Comparison of ENCODE assay signal across 26 mouse cellular contexts in the genomic region with DNA sequence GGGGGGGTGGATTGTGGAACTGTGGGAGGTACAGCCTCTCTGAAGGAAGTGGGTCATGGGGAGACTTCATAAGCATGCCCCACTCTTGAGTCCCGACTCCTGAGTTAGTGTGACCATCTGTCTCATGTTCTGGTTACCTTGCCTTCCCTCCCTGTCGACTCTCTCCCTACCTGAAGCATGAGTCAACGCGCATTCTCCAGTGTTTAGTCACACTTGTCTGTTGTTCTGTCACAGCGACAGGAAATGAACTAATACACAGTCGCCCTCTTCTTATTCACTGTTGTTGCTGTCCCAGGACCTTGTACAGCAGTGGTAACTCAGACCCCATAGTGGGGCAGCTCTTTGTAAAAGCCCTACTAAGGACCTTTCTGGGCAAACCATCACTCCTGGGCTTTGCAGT. TPM values are rescaled to one million over a fixed set of nuclear protein-coding genes. Genes with fewer than 3 reads are reported as not detected.
DNase-seq lines count a peak whose midpoint lies in the region; ATAC-seq lines count a peak whose summit lies in the region.
"Had no signal": no experiment of that assay in that cellular context is flagged by ENCODE, and none has a peak within 500 bp of the region (broad histone marks: within the 10 kb centered on the region; RNA-seq: fewer than 3 reads in every experiment).

No protein-coding gene starts in this region.

- no peak overlapping the region for H3K4me2 ChIP-seq in heart, embryonic 13.5 days
- no peak overlapping the region for H3K4me2 ChIP-seq in heart, embryonic 12.5 days
- H3K4me2 ChIP-seq in forebrain, embryonic 16.5 days (ENCODE audit: low read length) = no peak overlapping the region
- H3K4me2 ChIP-seq: embryonic facial prominence, embryonic 12.5 days; hindbrain, embryonic 15.5 days; intestine, embryonic 15.5 days; limb, embryonic 13.5 days; liver, embryonic 11.5 days; midbrain, embryonic 13.5 days; neural tube, embryonic 13.5 days had no signal

- intact Hi-C loops in left cerebral cortex, postnatal 4 days (cut with DNase I) = no loop called here

- peaks cover 42% of the 10 kb centered on the region for H3K4me1 ChIP-seq in heart, embryonic 13.5 days
- H3K4me1 ChIP-seq in heart, embryonic 12.5 days (replicated peaks) = peaks cover 42% of the 10 kb centered on the region
- H3K4me1 ChIP-seq in forebrain, embryonic 16.5 days (replicated peaks; ENCODE audit: control insufficient read depth, insufficient read depth, low read length) = no peaks in the 10 kb centered on the region

- no peak for ATAC-seq in heart, embryonic 13.5 days (ENCODE audit: extremely low read depth, insufficient number of reproducible peaks, low FRiP score, low TSS enrichment)
- no peak for ATAC-seq in heart, embryonic 12.5 days (ENCODE audit: insufficient number of reproducible peaks, low FRiP score)
- ATAC-seq in granulocyte monocyte progenitor cell, adult 5-6 weeks (replicated peaks; ENCODE audit: poor library complexity, severe bottlenecking) = 0 out of 2 replicates have a peak, but pooled peaks have one; percentile 20
- no peak for ATAC-seq in forebrain, embryonic 16.5 days
- ATAC-seq: forebrain, embryonic 14.5 days; intestine, embryonic 15.5 days; midbrain, embryonic 13.5 days had no signal

- 53% methylated on average over 6 of the region's 6 CpGs for WGBS in heart, embryonic 13.5 days
- 57% methylated on average over 6 of the region's 6 CpGs for WGBS in heart, embryonic 12.5 days
- WGBS in forebrain, embryonic 16.5 days = 85% methylated on average over 6 of the region's 6 CpGs

- H3K9me3 ChIP-seq in heart, embryonic 13.5 days = 0 out of 2 replicates have a peak, but pooled peaks cover 4% of the 10 kb centered on the region
- 0 out of 2 replicates have a peak, but pooled peaks cover 4% of the 10 kb centered on the region for H3K9me3 ChIP-seq in heart, embryonic 12.5 days (replicated peaks)
- no peaks in the 10 kb centered on the region for H3K9me3 ChIP-seq in forebrain, embryonic 16.5 days (ENCODE audit: control insufficient read depth, low read length)
- H3K9me3 ChIP-seq: embryonic facial prominence, embryonic 12.5 days; hindbrain, embryonic 15.5 days; intestine, embryonic 15.5 days; limb, embryonic 13.5 days; midbrain, embryonic 13.5 days; neural tube, embryonic 13.5 days had no signal

- no peaks in the 10 kb centered on the region for H3K36me3 ChIP-seq in heart, embryonic 13.5 days
- no peaks in the 10 kb centered on the region for H3K36me3 ChIP-seq in heart, embryonic 12.5 days
- H3K36me3 ChIP-seq in forebrain, embryonic 16.5 days (ENCODE audit: control insufficient read depth, insufficient read depth) = no peaks in the 10 kb centered on the region
- H3K36me3 ChIP-seq: embryonic facial prominence, embryonic 12.5 days; hindbrain, embryonic 15.5 days; intestine, embryonic 15.5 days; limb, embryonic 13.5 days; midbrain, embryonic 13.5 days; neural tube, embryonic 13.5 days had no signal

- H3K4me3 ChIP-seq in heart, embryonic 13.5 days = no peak overlapping the region
- no peak overlapping the region for H3K4me3 ChIP-seq in heart, embryonic 12.5 days
- no peak overlapping the region for H3K4me3 ChIP-seq in forebrain, embryonic 16.5 days (replicated peaks; ENCODE audit: low read length)
- H3K4me3 ChIP-seq: embryonic facial prominence, embryonic 12.5 days; hindbrain, embryonic 15.5 days; intestine, embryonic 15.5 days; limb, embryonic 13.5 days; midbrain, embryonic 13.5 days; neural tube, embryonic 13.5 days had no signal

- no peak overlapping the region for H3K9ac ChIP-seq in heart, embryonic 13.5 days
- H3K9ac ChIP-seq in heart, embryonic 12.5 days = no peak overlapping the region
- H3K9ac ChIP-seq in forebrain, embryonic 16.5 days (replicated peaks; ENCODE audit: low read depth, low read length) = no peak overlapping the region
- H3K9ac ChIP-seq: embryonic facial prominence, embryonic 12.5 days; hindbrain, embryonic 15.5 days; intestine, embryonic 15.5 days; limb, embryonic 13.5 days; midbrain, embryonic 13.5 days; neural tube, embryonic 13.5 days had no signal

- H3K27me3 ChIP-seq in heart, embryonic 13.5 days (replicated peaks) = no peaks in the 10 kb centered on the region
- no peaks in the 10 kb centered on the region for H3K27me3 ChIP-seq in heart, embryonic 12.5 days (replicated peaks)
- H3K27me3 ChIP-seq in forebrain, embryonic 16.5 days (replicated peaks; ENCODE audit: control insufficient read depth, insufficient read depth, low read length) = no peaks in the 10 kb centered on the region
- H3K27me3 ChIP-seq: embryonic facial prominence, embryonic 12.5 days; hindbrain, embryonic 15.5 days; intestine, embryonic 15.5 days; limb, embryonic 13.5 days; midbrain, embryonic 13.5 days; neural tube, embryonic 13.5 days had no signal

- DNase-seq in CD4-positive, CD25-positive, alpha-beta regulatory T cell, adult 2 months (ENCODE audit: low read depth, low spot score) = peak; percentile 12
- no peak for DNase-seq in left cerebral cortex, postnatal 4 days
- DNase-seq in lung, adult 18-20 months = no peak
- DNase-seq: adrenal gland, postnatal 25 days; B cell, adult 2 months; cerebellum, adult 11-12 months; cerebellum, adult 9-11 months; heart, postnatal 4 days; kidney, adult 2 months; kidney, postnatal 36 days; lung, postnatal 36 days; thymus, postnatal 14 days had no signal

- H3K27ac ChIP-seq in heart, embryonic 13.5 days (replicated peaks) = 0 out of 2 replicates have a peak overlapping the region, but pooled peaks have one; percentile 5
- H3K27ac ChIP-seq in heart, embryonic 12.5 days (ENCODE audit: poor library complexity, severe bottlenecking) = no peak overlapping the region
- H3K27ac ChIP-seq in forebrain, embryonic 16.5 days (ENCODE audit: low read length) = no peak overlapping the region
- H3K27ac ChIP-seq: embryonic facial prominence, embryonic 12.5 days; hindbrain, embryonic 15.5 days; intestine, embryonic 15.5 days; limb, embryonic 13.5 days; midbrain, embryonic 13.5 days; neural tube, embryonic 13.5 days had no signal

RNA-seq across cellular contexts. Expression of gene Sspn, which starts 41.4 kb away (rescaled TPM):
- 53.4 and 57.1 TPM in 2 replicates for polyA plus RNA-seq in heart, embryonic 13.5 days (2015; fragmentation: Nextera tagmentation; extraction: Ambion mirVana)
- 64.9 and 68.6 TPM in 2 replicates for polyA plus RNA-seq in heart, embryonic 12.5 days (2016; fragmentation: Nextera tagmentation; extraction: Ambion mirVana)
- not detected in 2 replicates for total RNA-seq in granulocyte monocyte progenitor cell, adult 5-6 weeks (2014; fragmentation: Nextera tagmentation)
- not detected in 2 replicates for total RNA-seq in granulocyte monocyte progenitor cell, adult 5-6 weeks (2017)
- 1 to 10 TPM; 3.3 to 4.0 TPM for total RNA-seq in left cerebral cortex, postnatal 4 days (2021)
- 2.9 and 3.3 TPM in 2 replicates for polyA plus RNA-seq in forebrain, embryonic 16.5 days (2015; fragmentation: Nextera tagmentation; extraction: Ambion mirVana)
- total RNA-seq: megakaryocyte-erythroid progenitor cell, adult 5-6 weeks; MEL had no signal

Comparison
In these comparisons a context has a peak if more than half of its experiments do, and no peak if none do; other contexts are left out.
1. RNA of gene Sspn, which starts 41.4 kb away (polyA plus RNA-seq): 64.9 to 68.6 TPM in heart, embryonic 12.5 days and 53.4 to 57.1 TPM in heart, embryonic 13.5 days; 2.9 to 3.3 TPM in forebrain, embryonic 16.5 days; every median in the first group is over 10 times any median in the second.